Mouse (Mus musculus) midbrain, embryonic 15.5 days (tissue): Measurements from ENCODE around the gene Prps1l3. TPM values are rescaled to one million over a fixed set of nuclear protein-coding genes. Genes with fewer than 3 reads are reported as not detected.

Experiments used
- ATAC-seq: fragments of 200-750 bp; cut with Nextera tagmentation; replicated peaks from 2 replicates; pipeline ENCODE4 v1.8.0; 2017; ENCODE audit warnings: moderate TSS enrichment
- H3K27ac ChIP-seq: fragments of 300-500 bp; sonication (generic); 2 replicates; pipeline ENCODE4 v1.5.1; 2015; ENCODE audit warnings: mild to moderate bottlenecking, inconsistent platforms
- H3K27me3 ChIP-seq: fragments of 300-500 bp; sonication (generic); replicated peaks from 2 replicates; pipeline ENCODE4 v1.6.1; 2015; ENCODE audit warnings: inconsistent platforms
- H3K36me3 ChIP-seq: fragments of 300-500 bp; sonication (generic); replicated peaks from 2 replicates; pipeline ENCODE4 v1.6.1; 2015; ENCODE audit warnings: inconsistent platforms
- H3K4me1 ChIP-seq: fragments of 300-500 bp; sonication (generic); 2 replicates; pipeline ENCODE4 v1.6.1; 2015; ENCODE audit warnings: inconsistent platforms
- H3K4me2 ChIP-seq: fragments of 300-500 bp; sonication (generic); 2 replicates; pipeline ENCODE4 v1.6.1; 2015; ENCODE audit warnings: inconsistent platforms, mild to moderate bottlenecking, moderate library complexity
- H3K4me3 ChIP-seq: fragments of 300-500 bp; sonication (generic); 2 replicates; pipeline ENCODE4 v1.5.1; 2015; ENCODE audit warnings: mild to moderate bottlenecking, inconsistent platforms
- H3K9ac ChIP-seq: fragments of 300-500 bp; sonication (generic); 2 replicates; pipeline ENCODE4 v1.6.1; 2015; ENCODE audit warnings: mild to moderate bottlenecking, inconsistent platforms
- H3K9me3 ChIP-seq: fragments of 300-500 bp; sonication (generic); 2 replicates; pipeline ENCODE4 v1.6.1; 2016; ENCODE audit warnings: inconsistent platforms
- WGBS: fragments of 180-500 bp; shearing (Covaris S2); methylation state at CpG from one replicate; pipeline ENCODE4 v1.1.7; 2015; ENCODE audit warnings: mixed read lengths; 5-methylcytosine and 5-hydroxymethylcytosine counted together
- polyA plus RNA-seq: library from polyadenylated mRNA; unstranded; fragments of >200 nt; fragmentation: Nextera tagmentation; extraction: Ambion mirVana; gene quantifications from 2 replicates; pipeline ENCODE4 v1.2.1, GENCODE M21; 2015

The Prps1l3 gene
- polyA plus RNA-seq, 1 experiment from 2014 or later = 28.7 TPM

GRCm38 (mm10) chr12:57281155-57282114 lies 51.2 kb downstream of the Prps1l3 start:
- H3K4me2 ChIP-seq = no peak overlapping the region
- peak; percentile 80 for ATAC-seq
- H3K9ac ChIP-seq = no peak overlapping the region
- no peaks in the 10 kb centered on the region for H3K27me3 ChIP-seq
- H3K36me3 ChIP-seq = no peaks in the 10 kb centered on the region
- no peaks in the 10 kb centered on the region for H3K4me1 ChIP-seq
- no peaks in the 10 kb centered on the region for H3K9me3 ChIP-seq
- no peak overlapping the region for H3K4me3 ChIP-seq
- H3K27ac ChIP-seq = no peak overlapping the region
- 41% methylated on average over 3 of the region's 3 CpGs for WGBS

- H3K4me3 ChIP-seq = no peak overlapping the region
- ATAC-seq = no peak
- H3K27ac ChIP-seq = no peak overlapping the region
- 85% methylated on average over 5 of the region's 5 CpGs for WGBS
- H3K4me2 ChIP-seq = no peak overlapping the region
- H3K9me3 ChIP-seq = no peaks in the 10 kb centered on the region
- H3K4me1 ChIP-seq = no peaks in the 10 kb centered on the region
- H3K36me3 ChIP-seq = no peaks in the 10 kb centered on the region
- no peak overlapping the region for H3K9ac ChIP-seq
- no peaks in the 10 kb centered on the region for H3K27me3 ChIP-seq
Measured at GRCm38 (mm10) chr12:57285303-57286059, 55.3 kb downstream of the Prps1l3 start.

Other genes with a start within 250 kb of the Prps1l3 start
- gene Slc25a21, start 32.9 kb upstream of the Prps1l3 start, polyA plus RNA-seq = 0.12 and 0.46 TPM in 2 replicates
- gene Mipol1, start within 50 bp of the Prps1l3 start, polyA plus RNA-seq = 4.3 and 4.6 TPM in 2 replicates